Mouse (Mus musculus): Measurements from ENCODE around the gene Foxr1.
A peak's percentile ranks its signal among the peaks of the same experiment; 100 is the strongest.
"Not testable (repeated sequence)": the region's sequence is repeated elsewhere in the genome, so short reads cannot be mapped to it uniquely, and the experiment has no call there.

Foxr1 gene

DNA sequence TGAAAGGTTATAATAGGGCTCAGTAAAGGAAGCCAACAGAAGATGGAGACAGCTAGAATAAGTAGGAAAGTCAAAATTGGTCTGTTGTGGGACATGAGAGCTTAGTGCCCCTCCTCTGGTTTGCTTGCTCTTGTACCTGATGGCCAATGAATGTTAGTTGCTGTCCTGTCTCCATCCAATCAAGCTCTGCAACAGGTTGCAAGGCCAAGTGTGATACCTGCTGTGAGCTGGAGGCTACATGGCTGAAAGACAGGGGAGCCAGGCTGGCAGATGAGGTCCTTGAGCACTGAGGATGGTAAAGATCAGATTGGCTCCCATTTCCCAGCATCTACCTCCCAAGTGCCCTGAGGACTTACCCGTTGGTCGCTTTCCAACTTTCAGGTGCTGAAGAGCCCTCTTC, 28.2 kb downstream of the Foxr1 start:
- no peak for DNase-seq (ENCODE audit: low spot score)

DNA sequence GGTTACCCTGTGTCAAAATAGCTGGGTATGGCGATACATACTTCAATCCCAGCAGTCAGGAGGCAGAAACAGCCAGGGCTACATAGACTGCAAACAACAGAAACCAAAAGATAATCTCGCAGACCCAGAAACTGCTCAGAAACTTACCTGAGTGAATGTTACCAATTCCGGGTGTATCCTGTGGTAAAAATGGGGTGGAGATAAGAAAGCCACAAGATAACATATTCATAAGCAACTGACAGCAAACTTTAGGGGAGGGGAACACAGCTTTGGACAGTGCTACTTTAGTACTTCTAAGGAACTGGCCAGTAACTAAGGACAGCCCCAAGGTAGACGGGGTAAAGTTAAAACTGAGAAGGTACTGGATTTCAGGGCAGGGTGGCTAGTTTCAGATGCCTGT, 28.6 kb downstream of the Foxr1 start:
- no peak for DNase-seq (ENCODE audit: low spot score)

DNA sequence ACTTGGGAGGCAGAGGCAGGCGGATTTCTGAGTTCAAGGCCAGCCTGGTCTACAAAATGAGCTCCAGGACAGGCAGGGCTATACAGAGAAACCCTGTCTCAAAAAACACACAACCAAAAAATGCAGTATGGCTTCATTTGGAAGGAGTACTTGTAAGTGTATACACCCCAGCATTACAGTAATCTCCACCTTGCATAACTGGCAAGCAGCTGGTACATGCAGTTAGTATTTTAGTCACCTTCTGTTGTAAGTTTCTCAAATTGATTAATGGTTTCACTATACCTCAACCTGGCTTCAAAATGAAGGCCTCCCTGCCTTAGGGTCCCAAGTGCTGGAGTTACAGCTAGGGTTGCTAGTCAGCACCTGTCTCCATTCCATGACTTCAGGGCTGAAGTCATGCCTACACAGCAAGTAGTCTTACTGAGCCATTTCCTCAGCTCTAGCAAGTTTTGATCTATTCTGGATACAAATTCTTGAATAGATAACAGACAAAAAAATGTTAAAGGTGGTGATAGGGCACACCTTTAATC, 29.3 kb downstream of the Foxr1 start:
- no peak for DNase-seq (ENCODE audit: low spot score)

DNA sequence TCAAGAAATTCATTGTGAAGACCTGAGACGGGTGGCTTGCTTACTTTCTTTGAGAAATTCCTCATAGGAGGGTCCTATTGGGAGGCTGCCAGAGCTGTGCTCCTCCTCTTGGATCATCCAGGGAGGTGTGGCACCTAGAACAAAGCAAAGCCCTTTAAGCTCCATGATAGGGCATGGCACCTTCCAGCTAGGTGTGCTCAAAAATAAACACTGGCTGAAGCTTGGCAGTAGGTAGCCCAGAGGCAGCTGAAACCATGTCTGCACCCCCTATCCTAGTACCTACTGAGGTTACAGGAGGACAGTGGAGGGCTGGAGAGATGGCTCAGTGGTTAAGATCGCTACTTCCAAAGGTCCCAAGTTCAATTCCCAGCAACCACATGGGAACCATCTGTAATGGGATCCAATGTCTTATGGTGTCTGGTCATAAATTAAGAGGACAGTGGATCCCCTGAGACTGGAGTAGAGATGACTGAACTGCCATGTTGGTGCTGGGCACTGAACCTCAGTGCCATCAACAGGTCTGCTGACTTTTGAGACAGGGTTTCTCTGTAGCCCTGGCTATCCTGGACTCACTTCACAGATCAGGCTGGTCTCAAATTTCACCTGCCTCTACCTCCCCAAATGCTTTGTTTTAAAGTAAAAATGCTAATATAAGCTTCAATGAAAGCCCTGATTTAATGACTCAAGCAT, 30.1 kb downstream of the Foxr1 start:
- no peak for DNase-seq (ENCODE audit: low spot score)

DNA sequence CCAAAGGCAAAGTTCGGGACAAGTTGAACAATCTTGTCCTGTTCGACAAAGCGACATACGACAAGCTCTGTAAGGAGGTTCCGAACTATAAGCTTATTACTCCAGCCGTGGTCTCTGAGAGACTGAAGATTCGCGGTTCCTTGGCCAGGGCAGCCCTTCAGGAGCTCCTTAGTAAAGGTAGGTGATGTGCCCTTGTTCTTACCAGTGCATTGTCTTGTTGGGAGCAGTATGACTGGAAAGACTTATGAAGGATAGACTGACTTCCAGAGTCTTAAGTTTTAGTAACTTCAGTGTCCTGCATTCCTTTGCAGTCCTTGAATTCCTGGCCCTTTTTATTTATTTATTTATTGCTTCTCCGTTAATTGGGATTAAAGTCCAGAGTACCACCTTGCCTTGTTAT, 32.2 kb downstream of the Foxr1 start:
- DNase-seq (ENCODE audit: low spot score), result not testable (repeated sequence)

DNA sequence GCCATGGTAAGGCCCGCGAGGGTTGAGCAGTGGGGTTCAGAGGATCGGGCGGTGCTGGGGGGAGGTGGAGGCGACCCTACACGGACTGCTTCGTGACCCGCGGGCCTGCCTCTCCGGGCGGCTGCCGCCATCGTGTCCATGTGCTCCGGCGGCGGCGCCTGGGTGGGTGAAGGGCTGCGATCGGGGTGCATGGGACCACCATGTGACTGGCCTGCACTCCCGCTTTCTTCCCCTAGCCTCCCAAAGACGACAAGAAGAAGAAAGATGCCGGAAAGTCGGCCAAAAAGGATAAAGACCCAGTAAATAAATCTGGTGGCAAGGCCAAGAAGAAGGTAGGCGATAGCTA, 33.2 kb downstream of the Foxr1 start:
- DNase-seq (ENCODE audit: low spot score), result no peak

DNA sequence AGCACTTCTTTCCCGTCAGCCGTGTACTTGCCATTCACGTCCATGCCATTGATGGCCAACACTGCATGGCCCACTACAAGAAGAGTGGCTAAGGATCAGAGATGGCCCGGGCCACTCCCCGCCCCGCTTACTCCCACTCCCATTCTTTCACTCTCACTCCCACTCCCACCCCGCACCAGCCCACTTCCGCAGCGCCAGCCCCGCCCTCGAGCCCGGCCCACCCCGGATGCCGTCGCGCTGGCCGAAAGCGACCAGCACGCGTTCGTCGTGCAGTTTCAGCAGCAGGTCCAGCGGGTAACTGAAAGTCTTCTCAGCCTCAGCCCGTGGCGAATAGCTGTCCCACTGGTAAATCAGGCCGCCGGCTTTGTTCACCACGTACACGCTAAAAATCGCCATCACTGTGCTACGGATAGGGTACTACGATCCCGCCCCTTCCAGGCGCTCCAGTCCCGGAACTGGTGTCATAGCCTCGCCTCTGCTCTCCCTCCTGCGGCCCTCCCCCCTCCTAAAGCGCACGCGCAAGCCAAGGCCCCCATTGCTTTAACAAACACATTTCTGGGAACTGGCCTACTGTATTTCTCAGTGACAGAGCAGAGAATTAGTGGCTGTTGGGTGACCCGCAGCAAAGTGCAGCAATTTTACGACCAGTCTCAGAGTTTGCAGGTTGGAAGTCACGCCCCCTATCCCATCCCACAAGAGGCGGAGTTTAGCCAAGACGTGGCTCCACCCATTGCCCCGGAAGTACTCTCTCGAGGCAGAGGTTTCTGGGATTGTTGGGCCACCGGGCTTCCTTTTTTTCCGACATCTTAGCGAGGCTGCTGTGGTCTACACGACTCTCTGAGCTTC, 33.8 kb downstream of the Foxr1 start, which contains the start of the genes Rps25 and Trappc4:
Gene Rps25, plus strand, starts transcription at position 234 of the 846 bp plus-strand sequence.
Gene Trappc4, minus strand, starts transcription at position 695 of the 846 bp plus-strand sequence.
- peak; percentile 90 for DNase-seq (ENCODE audit: low spot score)

DNA sequence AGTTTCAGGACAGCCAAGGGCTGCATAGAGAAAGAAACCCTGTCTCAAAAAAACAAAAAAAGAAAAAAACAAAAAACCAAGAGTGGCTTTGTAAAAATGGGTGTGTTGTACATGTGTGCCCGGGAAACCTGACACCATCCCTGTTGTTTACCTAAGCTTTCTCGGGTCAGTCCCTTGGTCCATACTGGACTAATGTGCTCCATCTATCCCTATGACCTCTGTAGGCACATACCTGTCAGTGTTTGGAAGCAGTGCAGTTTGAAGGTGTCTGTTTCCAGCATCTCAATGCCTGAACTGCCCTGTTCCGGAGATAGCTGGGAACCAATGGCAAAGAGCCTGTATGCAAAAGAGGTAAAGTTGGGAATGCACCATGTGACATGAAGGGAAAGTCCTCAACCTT, 35.9 kb downstream of the Foxr1 start:
- DNase-seq (ENCODE audit: low spot score), result no peak

DNA sequence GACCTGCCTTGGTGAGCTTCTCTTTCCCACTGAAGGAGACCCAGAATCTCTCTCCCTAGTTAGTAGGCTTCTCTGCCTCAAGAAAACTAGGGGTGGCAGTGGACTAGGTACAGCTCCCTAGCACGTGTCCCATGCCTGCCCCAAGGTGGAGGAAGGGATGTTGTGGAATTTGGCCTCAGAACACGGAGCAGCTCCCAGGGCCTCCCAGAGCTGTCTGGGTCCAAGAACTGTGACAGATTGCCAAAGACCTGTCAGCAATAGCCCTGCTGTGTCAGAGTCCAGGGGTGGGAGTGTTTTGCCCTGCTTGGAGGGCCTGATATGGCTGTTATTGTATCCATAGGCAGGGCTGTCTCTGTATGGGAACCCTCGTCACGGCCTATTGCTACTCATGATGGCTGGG, 39.9 kb downstream of the Foxr1 start:
- no peak for DNase-seq (ENCODE audit: low spot score)

DNA sequence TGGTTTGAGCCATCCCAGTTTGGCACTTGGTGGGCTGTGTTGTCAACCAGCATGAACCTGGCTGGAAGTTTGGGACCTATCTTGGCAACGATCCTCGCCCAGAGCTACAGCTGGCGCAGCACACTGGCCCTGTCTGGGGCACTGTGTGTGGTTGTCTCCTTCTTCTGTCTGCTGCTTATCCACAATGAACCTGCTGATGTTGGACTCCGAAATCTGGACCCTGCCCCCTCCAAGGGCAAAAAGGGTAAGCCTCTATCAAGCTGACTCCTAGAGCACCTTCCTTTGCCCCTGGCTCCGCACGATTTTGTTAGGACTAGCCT, 41.2 kb downstream of the Foxr1 start:
- DNase-seq (ENCODE audit: low spot score), result no peak

DNA sequence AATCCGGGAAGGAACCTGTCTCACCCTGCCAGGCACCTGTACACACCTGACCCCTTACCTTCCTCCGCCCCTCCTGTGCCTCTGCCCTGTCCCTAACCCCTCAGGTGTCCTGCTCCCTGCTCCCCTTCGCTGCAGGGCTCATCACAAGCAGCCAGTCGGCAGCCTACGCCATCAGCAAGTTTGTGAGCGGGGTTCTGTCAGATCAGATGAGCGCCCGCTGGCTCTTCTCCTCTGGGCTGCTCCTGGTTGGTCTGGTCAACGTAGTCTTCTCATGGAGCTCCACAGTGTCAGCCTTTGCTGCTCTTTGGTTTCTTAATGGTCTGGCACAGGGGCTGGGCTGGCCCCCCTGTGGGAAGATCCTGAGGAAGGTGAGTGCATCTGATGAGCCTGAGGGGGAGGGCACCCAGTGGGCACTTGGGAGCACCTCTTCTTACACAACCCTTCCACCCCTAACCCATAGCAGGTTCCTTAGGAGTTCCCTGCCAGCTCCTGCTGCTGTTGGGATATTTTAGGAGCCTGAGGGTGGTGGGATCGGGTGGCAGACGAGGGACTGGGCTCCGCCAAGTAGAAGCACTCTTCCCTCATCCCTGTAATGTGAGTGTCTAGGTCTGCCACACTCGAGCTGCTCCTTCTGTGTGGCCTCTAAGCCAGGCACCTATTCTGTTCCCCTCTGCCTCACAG, 41.7 kb downstream of the Foxr1 start:
- no peak for DNase-seq (ENCODE audit: low spot score)

DNA sequence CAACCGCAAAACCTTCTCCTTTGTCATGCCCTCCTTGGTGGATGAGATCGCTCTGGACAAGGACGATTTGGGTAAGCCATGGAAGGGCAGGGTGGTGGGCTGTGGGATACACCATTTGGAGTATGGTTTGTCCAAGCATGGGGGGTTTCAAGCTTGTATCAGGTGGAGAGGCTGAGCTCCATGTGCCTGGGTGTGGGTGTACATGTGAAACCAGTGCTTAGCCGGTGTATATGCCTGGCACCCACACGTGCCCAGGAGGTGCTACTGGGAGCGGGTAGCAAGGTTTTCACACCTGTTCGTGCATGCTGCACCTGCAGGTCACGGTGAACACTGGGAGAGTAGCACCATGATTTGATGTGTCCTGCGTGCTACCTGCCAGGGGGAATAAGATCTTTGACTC, 42.4 kb downstream of the Foxr1 start:
- no peak for DNase-seq (ENCODE audit: low spot score)

DNA sequence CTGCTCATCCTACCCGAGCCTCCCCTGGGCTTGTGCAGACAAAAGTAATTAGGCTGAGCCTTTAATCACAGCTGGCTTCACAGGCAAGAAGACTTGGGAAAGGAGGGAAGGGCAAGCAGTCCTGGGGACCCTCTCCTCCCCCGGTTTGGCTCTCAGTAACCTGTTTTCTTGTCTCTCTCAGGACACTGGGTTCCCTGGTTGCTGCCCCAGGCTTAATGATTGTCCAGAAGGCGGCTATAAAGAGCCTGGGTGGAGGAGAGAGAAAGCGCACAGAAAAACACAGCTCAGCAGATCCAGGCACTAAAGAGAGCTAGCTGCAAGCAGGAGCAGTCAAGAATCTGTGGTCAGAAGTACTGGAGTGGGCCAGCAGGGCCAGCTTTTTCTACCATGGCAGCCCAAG, 42.8 kb downstream of the Foxr1 start:
- no peak for DNase-seq (ENCODE audit: low spot score)

DNA sequence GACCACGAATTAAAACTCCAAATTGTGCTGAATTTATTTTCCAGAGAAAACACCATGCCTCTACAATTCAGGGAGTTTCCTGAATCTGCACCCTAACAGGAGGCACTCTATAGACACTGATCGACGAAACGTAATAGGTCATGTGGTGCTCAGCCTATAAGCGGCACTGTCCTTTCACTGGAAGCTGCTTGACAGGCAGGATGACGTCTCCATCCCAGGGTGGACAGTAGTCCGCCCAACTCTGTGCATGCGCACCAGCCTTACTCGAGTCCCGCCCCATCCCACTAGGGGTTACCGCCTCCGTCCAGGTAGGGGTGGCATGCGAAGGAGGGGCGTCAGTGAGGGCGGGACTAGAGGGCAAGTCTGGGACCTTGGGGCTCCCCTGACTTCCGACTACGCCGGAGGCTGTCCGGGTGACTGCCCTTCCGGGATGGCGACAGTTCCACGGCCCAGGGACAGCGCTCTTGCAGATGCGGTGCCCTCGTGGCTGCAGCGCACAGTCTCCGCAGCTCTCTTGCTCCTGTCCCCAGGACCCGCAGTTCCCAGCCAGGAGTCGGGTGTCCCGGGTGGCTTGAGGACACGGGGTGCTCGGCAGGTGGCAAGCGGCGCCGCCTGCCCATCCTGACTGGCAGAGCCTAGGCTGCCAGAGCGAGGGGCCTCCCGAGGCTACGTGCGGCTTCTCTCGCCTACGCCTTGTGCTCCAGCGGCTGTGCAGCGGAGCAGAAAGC, 44.1 kb downstream of the Foxr1 start, which contains the start of gene Slc37a4:
Gene Slc37a4, plus strand, starts transcription at position 169 of the 728 bp plus-strand sequence.
- DNase-seq (ENCODE audit: low spot score), result peak; percentile 82

DNA sequence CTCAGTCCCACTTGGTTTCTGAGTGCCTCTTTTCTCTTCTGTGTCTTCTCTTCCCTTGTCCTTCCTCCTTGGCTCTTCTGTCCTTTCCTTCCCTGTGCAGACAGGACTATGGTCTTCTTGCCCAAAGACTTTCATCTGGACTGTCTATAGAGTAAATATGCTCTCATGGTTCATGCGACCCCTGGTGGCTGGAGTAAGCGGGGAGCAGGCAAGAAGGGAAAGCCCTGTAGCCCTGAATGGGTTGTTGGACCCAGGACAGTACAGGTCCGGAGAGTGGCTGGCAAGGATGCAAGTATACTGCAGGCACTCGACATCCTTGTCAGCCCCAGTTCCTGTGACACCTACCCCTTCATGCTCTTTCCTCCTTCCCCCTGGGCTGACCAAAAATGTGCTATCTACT, 49.5 kb downstream of the Foxr1 start:
- DNase-seq (ENCODE audit: low spot score), result peak; percentile 63

DNA sequence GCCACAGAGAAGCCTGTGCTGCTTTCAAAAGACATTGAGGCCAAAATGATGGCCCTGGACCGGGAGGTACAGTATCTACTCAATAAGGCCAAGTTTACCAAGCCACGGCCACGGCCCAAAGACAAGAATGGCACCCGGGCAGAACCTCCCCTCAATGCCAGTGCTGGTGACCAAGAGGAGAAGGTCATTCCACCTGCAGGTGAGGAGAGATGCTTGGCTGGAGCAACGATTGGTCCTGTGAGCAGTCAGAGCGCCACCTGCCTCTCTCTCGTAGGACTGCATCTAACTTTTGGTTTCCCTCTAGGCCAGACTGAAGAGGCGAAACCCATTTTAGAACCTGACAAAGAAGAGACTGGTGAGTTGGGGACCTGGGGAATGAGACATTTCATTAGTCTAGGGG, 51.7 kb downstream of the Foxr1 start:
- no peak for DNase-seq (ENCODE audit: low spot score)

DNA sequence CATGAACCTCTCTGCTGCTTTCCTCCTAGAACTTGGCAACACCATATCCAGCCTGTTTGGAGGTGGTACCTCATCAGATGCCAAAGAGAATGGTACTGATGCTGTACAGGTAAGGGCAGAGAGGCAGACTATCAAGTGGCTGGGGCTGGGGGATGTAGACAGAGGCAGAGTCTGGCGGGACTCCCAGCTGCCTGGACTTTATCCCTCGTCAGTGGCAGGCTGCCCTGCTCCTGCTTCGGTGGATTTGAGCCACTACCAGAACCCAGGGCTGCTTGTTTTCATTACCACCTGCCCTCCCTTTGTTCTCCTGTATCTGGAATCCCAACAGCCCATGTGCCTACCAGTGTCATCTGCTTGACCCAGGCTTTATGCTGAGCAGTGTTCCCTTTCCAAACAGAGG, 53.7 kb downstream of the Foxr1 start:
- DNase-seq (ENCODE audit: low spot score), result no peak

DNA sequence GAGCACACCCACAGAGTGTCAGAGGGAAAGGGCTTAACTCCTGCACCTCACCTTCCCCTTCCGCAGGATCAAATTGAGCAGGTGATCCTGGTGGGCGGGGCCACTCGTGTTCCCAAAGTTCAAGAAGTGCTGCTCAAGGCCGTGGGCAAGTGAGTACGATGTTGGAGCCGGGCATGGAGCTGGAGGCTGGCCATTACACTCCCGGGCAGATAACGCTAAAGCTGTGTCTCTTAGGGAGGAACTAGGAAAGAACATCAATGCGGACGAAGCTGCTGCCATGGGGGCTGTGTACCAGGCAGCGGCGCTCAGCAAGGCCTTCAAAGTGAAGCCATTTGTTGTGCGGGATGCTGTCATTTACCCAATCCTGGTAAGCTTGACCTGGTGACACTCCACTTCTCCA, 56.3 kb downstream of the Foxr1 start:
- DNase-seq (ENCODE audit: low spot score), result no peak

Data from spleen, adult 12 weeks (tissue).